Mouse (Mus musculus): ENCODE measurements around the gene Fgfr2.

Fgfr2 gene

DNA sequence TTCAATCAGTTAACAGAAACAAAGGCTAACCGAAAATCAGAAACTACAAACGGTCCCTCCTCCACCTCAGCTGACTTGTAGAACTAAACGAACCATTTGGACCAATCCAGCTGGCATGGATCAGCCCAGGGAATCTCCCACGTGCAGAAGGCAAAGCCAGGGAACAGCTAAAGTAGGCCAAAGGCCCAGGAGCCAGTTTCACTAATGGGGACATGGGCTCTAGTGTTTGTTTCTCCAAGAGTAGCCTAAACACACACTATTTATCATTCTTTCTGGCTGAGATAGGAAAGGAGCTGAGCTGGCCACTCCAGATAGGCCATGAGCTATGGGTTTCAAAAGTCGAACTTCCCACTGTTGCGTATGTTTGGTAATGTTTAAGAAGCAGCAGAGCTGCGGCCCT lies 864.3 kb downstream of the Fgfr2 start:
- DNase-seq (ENCODE audit: low spot score): no peak

DNA sequence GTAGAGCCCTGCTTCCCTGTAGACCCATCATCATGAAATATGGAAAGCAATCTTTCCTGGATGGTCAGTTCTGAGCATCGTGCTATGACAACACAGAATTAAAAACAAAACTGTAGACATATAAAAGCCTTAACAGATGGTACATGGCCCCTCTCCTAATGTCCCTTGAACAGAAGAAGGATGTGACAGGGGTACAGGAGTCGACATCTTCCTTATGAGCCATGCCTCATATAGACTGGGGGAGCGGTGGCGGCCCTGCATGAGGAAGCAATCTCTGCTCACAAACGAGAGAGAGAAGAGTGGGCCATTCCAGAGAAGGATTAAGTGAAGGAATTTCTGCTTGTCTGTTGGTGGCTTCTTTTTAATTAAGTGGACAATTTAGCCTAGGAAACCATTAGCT lies 864.9 kb downstream of the Fgfr2 start:
- no peak for DNase-seq (ENCODE audit: low spot score)

DNA sequence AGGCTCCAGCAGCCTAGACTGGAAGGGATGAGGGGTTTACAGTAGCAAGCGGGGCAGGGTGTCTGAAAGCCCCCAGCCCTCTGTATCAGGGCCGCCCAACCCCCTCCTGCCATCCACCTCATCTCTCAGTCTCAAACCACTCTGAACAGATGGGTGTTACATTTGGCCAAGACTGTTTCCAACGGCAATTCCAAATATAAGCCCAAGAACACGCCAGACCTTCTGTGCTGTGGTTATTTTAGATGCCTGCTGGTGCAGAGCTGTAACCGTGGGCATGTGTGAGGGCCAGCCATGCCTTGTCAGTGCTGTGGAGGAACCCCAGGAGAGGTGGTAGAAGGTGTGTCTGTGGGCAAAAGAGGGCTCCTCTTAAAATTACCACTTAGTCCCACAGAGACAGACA lies 869.6 kb downstream of the Fgfr2 start:
- peak; percentile 61 for DNase-seq (ENCODE audit: low spot score)

DNA sequence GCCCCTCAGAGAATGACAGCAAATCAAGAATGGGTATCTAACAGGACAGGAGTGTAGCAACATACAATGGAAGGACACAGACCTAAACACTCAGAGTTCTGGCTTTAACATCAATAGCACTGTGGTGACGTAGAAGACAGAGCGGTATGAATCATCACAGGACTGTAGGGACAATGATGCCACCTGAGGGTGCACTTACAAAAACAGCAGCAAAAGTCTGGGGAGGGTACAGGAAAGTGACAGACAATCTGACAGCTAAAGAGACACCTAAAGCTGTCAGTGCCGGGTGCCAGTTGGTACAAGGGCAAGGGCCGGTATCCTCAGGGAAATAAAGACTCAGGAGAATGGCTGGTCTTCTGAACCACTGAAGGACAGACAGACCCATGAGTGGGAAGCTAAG lies 870.1 kb downstream of the Fgfr2 start:
- DNase-seq (ENCODE audit: low spot score): no peak

DNA sequence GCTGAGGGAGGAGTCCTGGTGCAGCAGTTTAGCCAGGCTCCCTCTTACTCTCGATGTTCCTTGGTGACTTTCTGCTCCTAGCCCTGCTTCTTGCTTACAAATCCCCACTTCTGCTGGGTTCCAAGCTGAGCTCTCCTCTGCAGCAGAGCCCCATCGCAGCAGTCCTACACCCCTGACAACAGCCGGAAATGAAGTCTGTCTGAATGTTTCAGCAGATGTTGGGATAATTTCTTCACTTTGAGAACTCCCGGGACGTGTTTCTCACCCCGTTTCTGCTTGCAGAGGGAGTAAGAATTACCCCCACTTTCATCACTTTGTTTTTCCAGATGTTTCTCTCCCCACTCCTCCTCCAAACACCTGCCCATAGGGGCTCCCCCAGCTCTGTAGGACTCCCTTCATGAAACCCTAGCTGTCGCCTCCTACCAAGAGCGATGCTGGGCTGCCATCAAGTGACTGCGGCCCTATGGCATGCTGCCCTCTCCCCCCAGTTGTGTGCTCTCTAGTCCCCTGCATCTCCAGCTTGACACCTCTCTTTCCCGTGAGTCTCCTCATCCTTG lies 873.5 kb downstream of the Fgfr2 start:
- no peak for DNase-seq (ENCODE audit: low spot score)

DNA sequence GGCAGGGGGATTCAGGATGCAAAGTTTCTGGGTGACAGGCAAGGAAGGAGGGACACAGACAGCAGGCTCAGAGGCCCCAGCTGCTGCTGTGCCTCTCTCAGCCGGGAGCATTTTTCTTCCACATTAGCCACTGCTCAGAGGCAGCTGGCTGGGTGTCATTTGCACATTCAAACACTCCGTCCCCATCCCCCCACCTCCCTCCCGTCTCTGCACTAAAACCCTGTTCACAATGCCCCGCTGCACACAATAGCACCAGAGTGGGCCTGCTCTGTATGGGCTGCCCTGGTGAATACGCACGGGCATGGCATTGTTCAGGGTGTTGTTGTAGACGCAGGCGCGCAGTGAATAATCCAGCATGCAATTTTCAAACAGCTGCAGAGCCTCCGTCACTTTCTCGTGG lies 875.6 kb downstream of the Fgfr2 start:
- no peak for DNase-seq (ENCODE audit: low spot score)

DNA sequence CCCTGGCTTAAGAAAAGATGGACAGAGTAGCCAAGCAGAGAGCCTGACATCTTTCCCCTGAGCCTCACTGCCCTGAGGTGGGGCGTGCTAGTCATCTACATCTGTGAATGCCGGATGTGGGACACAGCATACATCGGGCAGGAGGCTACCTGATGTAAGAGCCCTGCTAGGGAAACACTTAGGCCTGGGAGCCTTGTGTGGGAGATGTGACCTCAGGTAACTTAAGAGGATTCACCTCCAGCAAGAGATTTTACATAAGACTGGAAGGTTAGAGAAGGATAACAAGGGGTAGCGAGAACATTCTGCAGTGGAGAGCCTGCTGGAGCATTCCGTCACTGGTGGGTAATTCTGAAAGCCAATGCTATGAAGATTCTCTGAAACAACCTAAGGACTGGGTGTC lies 876.1 kb downstream of the Fgfr2 start:
- DNase-seq (ENCODE audit: low spot score): no peak

DNA sequence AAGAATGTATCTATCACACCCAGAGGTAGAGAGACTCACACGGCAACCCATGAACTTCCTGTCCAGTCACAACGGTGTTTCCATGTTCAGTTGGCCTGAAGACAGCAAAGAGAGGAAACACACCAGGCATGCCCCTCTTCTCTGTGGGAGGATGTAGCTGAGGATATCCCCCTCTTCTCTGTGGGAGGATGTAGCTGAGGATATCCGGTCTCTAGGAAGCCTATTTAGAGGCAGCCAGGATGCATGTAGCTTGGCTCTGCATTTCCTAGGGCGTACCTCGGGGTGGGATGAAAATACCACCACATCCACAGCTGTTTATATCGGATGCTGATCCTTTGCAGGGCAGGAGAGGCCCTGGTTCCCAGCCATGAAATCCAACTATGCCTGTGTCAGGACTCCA lies 877.4 kb downstream of the Fgfr2 start:
- no peak for DNase-seq (ENCODE audit: low spot score)

DNA sequence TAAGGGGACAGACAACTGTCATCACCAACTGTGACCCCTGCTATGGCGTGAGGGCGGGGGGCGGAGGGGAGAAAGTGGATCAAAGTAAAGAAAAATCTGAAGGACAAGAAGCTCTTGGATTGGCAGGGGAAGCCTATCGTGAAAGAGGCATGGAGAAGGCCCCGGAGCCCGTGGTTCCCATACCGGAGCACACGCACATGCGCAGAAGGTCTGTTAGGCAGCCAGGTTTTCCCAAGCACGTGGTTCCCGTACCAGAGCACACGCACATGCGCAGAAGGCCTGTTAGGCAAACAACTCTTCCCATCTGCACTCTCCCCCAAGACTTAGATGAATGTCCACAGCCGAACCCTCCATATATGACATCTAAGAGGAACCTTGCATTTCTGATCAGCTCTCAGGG lies 878.5 kb downstream of the Fgfr2 start:
- DNase-seq (ENCODE audit: low spot score): no peak

DNA sequence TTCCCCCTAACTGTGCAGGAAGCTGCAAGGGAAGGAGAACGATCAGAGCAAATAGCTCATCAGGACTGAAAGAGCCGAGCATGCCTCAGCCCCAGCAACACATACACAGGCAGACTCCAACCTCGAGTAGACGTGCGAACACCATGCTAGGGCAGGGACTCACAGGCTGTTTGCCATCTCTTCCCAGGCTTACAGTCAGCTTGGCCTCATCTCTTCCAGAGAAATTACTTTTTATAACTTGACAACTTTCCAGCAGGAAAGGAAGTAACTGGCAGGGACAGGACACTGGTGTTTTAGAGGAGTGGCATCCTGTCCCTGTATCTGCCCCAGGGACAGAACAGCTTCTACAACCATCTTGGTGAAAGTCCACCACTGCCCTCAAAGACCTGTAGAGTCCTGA lies 879.9 kb downstream of the Fgfr2 start:
- no peak for DNase-seq (ENCODE audit: low spot score)

DNA sequence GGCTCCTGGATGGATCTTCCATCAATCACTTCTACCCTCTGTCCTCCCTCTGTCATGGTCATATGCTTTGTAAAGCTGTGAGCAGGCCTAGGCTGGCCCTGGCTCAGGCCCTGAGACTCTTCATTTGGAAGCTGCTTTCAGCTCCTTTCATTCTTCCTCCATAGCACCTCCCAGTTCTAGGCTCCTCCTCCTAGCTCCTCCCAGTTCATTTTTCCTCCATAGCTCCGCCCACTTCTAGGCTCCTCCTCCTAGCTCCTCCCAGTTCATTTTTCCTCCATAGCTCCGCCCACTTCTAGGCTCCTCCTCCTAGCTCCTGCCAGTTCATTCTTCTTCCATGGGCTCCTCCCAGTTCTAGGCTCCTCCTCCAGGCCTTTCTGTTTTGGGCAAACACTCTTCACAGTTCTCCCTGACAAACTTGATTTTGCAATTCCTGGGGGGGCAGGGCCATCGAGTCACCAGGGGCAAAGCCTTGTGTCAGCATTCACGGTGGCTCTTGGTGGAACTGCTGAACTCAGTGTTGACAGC lies 880.5 kb downstream of the Fgfr2 start:
- no peak for DNase-seq (ENCODE audit: low spot score)

DNA sequence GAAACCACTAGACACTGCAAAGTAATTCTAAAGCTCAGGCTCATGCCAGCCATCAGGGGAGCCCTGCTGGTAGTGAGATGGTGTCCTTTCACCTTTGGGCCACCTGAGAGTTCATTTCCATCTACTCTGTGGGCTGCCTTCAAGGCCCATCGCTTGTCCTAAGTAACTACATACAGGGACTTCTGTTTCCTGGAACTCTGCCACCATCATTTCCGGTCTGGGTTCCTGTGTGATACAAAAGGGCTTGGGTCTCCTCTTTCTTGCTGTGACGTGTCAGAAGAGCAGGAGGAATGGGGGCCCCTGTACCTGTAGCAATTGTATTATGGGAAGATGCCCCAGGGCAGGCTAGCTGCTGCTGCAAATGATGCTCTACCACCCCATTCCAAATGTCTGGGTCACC lies 884.2 kb downstream of the Fgfr2 start:
- no peak for DNase-seq (ENCODE audit: low spot score)

DNA sequence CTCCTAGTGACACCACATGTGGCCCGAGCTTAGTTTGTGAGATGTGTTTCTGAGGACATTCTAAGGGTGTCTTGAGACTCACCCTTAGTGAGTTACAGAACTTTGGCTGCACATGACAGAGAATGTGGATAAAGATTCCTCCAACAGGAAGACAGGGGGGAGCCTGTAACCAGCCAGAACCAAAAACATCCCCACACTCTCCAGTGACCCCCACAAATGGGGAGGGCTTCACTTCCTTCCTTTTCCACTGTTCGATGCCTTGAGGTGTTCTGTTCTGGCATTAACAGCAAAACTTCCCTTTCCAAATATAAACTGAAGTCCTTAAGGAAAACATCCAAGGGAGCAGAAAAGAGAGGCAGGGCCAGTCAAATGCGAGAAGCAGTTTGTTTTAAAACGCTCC lies 886.0 kb downstream of the Fgfr2 start:
- no peak for DNase-seq (ENCODE audit: low spot score)

DNA sequence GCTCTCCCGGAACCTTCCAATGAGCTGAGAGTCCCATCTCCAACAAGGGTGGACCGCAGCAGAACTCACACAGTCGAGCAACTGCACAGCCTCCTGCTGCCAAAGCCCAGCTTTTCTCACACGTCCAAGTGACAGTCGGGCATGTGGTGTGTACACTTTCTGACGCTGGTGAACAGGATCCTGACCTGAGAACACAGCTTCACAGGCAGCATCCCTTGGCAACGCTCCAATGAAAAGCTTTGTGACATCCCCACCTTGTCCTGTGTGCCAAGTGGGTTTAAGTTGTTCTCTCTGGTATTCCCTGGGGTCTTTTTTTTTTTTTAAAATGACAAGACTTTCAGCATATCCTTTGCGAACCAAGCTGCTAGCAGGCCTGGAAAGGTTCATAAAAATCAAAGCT lies 886.4 kb downstream of the Fgfr2 start:
- DNase-seq (ENCODE audit: low spot score): no peak

DNA sequence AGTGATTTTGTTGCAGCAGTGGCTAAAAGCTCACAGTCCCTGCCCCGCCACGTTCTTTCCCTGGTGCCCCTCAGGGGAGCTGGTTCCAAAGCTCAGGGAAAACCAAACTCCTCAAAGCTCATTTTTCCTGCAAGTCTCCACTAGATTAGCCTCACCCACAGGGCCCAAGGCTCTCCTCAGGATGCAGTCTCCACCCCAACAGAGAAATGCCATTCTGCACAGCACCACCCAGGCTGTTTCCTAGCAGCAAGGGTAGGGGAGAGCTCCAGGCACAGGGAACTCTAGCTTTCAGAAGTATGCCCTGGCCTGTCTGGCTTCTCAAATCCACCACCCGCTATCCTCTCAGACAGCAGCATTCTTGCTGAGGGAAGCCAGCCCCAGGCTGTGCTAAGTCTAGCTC lies 888.9 kb downstream of the Fgfr2 start:
- no peak for DNase-seq (ENCODE audit: low spot score)

DNA sequence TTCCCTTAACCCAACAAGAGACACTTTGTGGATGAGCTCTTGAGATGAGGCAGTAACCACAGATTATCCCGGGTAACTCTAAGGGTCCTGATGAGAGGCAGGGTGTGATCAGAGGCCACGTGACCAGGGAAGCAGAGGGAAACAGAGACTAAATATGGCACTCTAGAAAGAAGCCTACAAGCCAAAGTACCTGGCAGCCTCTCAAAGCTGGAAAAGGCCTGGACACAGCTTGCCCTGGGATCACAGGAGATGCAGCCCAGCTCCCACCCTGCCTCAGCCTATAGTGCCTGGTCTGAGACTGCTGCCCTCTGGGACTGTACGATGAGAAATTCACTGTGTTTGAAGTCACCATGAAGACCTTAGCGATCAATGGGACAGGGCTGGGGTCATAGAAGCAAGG lies 889.4 kb downstream of the Fgfr2 start:
- DNase-seq (ENCODE audit: low spot score): no peak

DNA sequence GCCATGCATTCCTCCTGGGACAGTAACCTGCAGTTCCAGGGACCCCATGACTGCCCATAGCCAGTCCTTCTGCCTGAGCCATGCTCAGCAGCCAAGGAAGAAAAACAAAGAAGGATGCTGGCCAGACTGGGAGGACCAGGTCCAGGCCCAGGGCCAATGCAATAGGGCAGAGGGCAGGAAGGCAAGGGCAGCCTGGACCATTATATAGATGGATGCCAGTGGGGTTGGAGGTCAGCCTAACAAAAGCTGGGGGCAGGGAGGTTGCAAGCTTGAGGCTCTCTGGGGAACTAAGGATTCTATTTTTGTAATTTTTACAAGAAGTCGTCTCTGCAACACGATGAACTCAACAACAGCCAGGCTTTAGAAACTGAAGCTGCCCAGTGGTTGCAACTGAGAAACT lies 890.2 kb downstream of the Fgfr2 start:
- no peak for DNase-seq (ENCODE audit: low spot score)

DNA sequence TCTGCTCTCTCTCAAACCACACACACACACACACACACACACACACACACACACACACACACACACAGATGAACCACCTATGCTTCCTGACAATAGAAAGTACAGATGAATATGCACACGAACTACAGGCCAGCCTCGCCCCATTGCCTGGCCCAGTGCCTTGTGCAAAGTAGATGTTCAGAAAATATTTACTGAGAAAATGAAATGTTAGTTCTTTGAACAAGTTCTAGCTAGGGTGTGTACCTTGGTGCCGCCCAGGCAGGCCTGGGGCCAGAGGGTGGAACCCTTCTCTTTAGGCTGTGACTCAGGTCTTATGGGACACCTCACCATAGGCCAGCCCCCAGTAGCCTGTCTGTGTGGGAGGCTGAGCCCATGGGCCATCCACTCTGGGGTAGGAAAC lies 891.7 kb downstream of the Fgfr2 start:
- DNase-seq (ENCODE audit: low spot score): no peak

DNA sequence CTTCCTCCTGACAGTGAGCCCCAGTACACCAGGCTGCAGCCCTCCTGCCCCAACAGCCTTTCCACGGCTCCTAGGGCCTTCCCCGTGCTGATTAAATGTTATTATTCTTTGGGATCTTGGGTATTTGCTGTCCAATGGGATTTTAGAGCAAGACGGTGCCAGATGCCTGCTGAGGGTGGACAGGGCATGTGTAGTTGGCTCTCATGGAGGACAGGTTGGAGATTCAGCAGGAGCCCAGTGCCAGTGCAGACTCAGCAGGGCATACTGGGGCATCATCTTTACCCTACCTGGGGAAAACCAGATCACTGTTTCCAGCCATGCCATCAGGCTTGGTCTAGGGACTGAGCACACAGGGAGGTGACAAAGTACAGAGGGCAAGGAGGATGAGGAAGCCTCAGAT lies 892.2 kb downstream of the Fgfr2 start:
- DNase-seq (ENCODE audit: low spot score): no peak

DNA sequence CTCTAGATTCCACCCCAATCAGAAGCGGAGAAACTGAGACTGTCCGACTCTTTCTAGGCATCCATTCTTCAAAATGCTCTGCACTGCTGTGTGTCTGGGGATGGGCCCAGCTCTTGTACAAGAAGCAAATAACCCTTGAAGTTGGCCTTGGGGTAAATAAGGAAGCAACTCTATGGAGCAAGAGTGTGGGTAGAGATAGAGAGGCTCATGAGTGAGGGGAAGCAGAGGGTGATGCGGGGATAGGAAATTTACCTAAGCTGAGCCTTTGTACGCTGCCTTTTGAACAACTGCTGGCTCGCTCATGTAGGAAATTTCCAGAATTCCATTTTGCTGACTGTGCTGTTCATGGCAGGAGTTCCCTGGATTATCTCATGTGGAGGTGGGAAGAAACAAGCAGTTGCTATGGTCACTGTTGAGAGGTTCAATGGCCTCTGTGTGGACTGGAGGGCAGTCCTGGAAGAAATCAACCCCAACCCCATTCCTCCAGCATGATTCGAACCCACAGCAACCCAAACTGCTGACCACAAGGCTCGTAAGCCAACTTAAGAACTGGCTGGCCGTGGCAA lies 896.0 kb downstream of the Fgfr2 start:
- DNase-seq (ENCODE audit: low spot score): no peak

DNA sequence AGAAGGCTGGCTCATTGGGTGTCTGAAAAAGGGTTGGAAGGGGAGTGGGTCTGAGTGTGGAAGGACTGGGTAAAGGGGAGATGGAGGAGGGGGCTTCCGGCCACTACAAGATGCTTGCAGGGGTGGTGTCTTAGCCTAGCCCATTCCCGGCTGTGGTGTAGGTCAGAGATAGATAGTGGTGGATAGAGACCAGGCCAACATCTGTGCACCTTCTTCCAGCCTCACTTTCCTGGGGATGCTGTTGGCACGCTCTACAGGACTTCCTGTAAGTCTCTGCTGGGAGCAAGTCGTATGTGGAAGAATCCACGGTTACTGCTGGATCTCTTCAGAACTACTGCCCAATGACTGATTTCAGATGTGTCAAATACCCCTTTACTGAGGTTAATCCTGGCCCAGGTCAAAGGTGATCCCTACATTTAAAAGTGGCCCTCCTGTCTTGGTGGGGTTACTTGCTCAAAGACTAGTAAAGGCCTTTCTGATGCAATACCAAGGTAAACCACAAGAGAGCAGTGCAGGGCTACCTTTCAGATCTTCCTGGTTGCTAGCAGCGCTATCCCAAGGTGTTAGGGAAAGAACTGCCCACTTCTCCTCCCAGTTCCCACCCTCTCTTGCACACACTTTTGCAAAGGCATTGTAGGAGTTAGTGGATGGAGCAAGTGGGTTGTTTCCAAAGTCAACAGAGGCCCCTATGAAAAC lies 896.6 kb downstream of the Fgfr2 start:
- DNase-seq (ENCODE audit: low spot score): peak; percentile 97

DNA sequence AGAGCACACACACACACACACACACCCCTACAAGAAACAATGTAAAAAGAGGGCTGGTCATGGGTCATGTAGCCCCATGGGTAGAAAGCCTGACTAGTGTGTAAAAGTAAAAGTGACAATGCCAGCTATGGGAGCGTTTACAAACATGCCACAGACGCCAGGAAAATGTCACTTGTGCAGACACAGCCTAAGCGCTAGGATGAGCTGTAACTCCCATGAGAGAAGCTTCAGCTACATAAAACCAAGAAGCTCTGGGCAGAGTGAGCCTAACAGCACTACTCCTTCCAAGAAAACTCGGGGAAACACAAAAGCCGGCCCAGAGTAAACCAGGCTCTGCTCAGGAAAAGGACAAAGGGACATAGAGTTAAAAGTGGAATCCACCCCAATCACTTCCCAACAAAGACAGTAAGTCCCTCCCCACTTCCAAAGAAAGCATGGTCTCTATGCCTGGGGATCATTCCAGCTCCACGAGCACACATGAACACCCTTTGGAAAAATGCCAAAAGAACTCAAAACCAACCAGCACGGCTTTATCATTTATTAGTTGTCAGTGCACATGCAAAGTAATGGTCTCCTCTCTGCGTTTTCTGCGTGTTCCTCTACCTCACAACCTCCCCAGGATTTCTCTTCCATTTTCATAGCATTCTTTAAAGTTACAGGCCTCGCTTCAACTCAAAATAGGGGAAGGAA lies 899.6 kb downstream of the Fgfr2 start:
- DNase-seq (ENCODE audit: low spot score): no peak

DNA sequence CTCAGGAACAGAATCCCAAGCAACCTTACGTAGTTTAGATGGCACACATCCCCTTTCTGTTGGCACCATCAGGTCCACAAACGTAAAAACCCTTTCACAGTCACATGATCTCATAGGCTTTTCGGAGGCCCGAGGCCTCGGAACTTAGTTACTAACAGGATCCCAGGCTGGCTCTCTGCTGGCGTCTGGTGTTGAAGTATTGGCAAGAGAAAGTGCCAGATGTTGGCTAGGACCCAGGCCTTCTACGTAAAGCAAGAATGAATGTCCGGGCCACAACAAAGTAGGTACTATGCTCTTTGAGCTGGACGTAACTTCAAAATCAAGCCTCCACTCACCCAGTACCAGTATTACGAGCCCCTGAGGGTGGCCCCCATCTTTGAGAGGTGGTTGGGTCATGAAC lies 909.1 kb downstream of the Fgfr2 start:
- DNase-seq (ENCODE audit: low spot score): no peak
